Mouse (Mus musculus): ENCODE measurements around the gene Cdk14. TPM values are rescaled to one million over a fixed set of nuclear protein-coding genes. Genes with fewer than 3 reads are reported as not detected.

Gene Cdk14
- polyA plus RNA-seq, 2 experiments = 0.68 to 1.4 TPM

GRCm38 (mm10) chr5:5284531-5284930 is 135.6 kb downstream of the Cdk14 start:
- Histone ChIP-seq H3K4me2 (ENCODE audit: low read depth) (no peak overlapping the region), H3K4me3 (ENCODE audit: insufficient read depth in 1 of 2, low read depth in 2 of 2, low read length in 2 of 2) (no peak overlapping the region), H3K27ac (no peak overlapping the region), H3K9ac (replicated peaks) (no peak overlapping the region), H3K9me3 (ENCODE audit: control insufficient read depth, low read length) (no peaks in the 10 kb centered on the region), H3K27me3 (ENCODE audit: control insufficient read depth, insufficient read depth, low read length) (no peaks in the 10 kb centered on the region), H3K4me1 (replicated peaks; ENCODE audit: control insufficient read depth in 2 of 2, insufficient read depth in 2 of 2, low read length in 1 of 2) (peaks cover 2 to 4% of the 10 kb centered on the region in 2 experiments; a peak in 2 of 4 replicates), H3K36me3 (replicated peaks; ENCODE audit: control insufficient read depth, insufficient read depth, low read depth) (no peaks in the 10 kb centered on the region)
- DNase-seq (ENCODE audit: low read depth in 3 of 3, low spot score in 3 of 3) = no peak
- TF ChIP-seq CTCF (IDR thresholded peaks at IDR 0.05; ENCODE audit: low read depth) (no peak), EP300 (IDR thresholded peaks at IDR 0.05; ENCODE audit: low read depth) (no peak)
- no peak for ATAC-seq (ENCODE audit: insufficient read depth)
- 59% methylated on average over 5 of the region's 5 CpGs for WGBS (ENCODE audit: insufficient replicate concordance)

DNA sequence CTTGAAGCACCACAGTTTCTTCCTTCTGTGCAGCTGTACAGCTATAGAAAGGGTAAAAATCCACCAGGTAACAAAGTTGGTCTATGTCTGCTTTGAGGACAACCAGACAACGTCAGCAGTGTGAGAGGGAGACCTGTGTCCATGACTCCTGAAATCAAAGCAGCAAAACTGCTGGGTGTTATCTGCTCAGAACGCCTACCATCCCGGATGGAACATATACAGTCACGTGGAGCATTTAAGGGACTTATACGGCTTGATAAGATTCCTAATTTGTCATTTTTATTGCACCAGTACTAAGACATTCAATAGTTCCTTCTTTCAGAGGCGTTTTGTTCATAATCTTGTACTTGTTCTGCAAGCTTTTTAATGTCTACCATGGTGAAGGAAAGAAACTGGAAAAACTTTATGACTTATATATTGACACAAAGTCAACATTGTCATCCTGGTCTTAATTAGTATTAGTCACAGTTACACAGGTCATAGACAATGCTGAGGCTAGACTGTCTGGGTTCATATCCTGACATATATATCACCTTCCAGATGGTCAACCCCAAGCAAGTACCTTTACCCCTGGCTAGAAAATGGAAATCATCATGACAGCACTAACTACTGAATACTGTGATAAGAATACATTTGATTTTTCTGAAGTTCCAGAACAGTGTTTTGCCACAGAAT is 136.2 kb downstream of the Cdk14 start:
- ATAC-seq (ENCODE audit: insufficient read depth) = no peak

DNA sequence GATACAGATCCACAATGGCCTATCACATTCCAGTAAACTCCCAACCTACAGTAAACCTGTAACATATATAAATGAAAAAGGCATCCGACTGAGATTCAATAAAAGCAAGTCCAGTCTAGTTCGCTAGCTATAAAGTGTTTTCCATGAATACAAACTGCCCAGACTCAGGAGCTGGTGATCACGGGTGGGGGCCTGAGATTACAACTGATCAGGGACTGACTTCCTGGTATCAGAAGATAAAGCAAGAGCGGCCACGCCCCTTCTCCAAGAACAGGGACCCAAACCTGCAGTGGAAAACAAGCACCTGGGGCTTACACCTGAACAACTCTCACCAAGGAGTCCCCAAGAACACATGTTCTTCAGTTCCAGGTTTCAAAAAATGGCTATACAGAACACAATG is 137.7 kb downstream of the Cdk14 start:
- DNase-seq (ENCODE audit: low read depth in 3 of 3, low spot score in 3 of 3) (peak in 1 of 3 experiments; percentile 2), ATAC-seq (ENCODE audit: insufficient read depth) (peak; percentile 33; the same call in 1 of the 2 replicates)
- TF ChIP-seq EP300 (IDR thresholded peaks at IDR 0.05; ENCODE audit: low read depth) (no peak), CTCF (IDR thresholded peaks at IDR 0.05; ENCODE audit: low read depth) (no peak)
- H3K27ac ChIP-seq = no peak overlapping the region
- no peak overlapping the region for H3K4me2 ChIP-seq (ENCODE audit: low read depth)
- no peaks in the 10 kb centered on the region for H3K9me3 ChIP-seq (ENCODE audit: control insufficient read depth, low read length)
- no peaks in the 10 kb centered on the region for H3K36me3 ChIP-seq (replicated peaks; ENCODE audit: control insufficient read depth, insufficient read depth, low read depth)
- WGBS (ENCODE audit: insufficient replicate concordance) = 51% methylated on average over 5 of the region's 5 CpGs
- no peaks in the 10 kb centered on the region for H3K27me3 ChIP-seq (ENCODE audit: control insufficient read depth, insufficient read depth, low read length)
- H3K9ac ChIP-seq (replicated peaks) = no peak overlapping the region
- no peak overlapping the region for H3K4me3 ChIP-seq (ENCODE audit: insufficient read depth in 1 of 2, low read depth in 2 of 2, low read length in 2 of 2)
- H3K4me1 ChIP-seq (replicated peaks; ENCODE audit: control insufficient read depth in 2 of 2, insufficient read depth in 2 of 2, low read length in 1 of 2) = peaks cover 2 to 4% of the 10 kb centered on the region in 2 experiments; a peak in 2 of 4 replicates

More for the DNA sequence above, 136.2 kb downstream of the Cdk14 start:
- H3K27me3 ChIP-seq (ENCODE audit: control insufficient read depth, insufficient read depth, low read length) = no peaks in the 10 kb centered on the region
- H3K4me3 ChIP-seq (ENCODE audit: insufficient read depth in 1 of 2, low read depth in 2 of 2, low read length in 2 of 2) = no peak overlapping the region
- DNase-seq (ENCODE audit: low read depth in 3 of 3, low spot score in 3 of 3) = no peak
- no peak overlapping the region for H3K4me2 ChIP-seq (ENCODE audit: low read depth)
- H3K9ac ChIP-seq (replicated peaks) = no peak overlapping the region
- no peaks in the 10 kb centered on the region for H3K9me3 ChIP-seq (ENCODE audit: control insufficient read depth, low read length)
- no peaks in the 10 kb centered on the region for H3K36me3 ChIP-seq (replicated peaks; ENCODE audit: control insufficient read depth, insufficient read depth, low read depth)
- peaks cover 2 to 4% of the 10 kb centered on the region in 2 experiments; a peak in 2 of 4 replicates for H3K4me1 ChIP-seq (replicated peaks; ENCODE audit: control insufficient read depth in 2 of 2, insufficient read depth in 2 of 2, low read length in 1 of 2)
- no peak for TF ChIP-seq EP300 (IDR thresholded peaks at IDR 0.05; ENCODE audit: low read depth)
- TF ChIP-seq CTCF (IDR thresholded peaks at IDR 0.05; ENCODE audit: low read depth) = no peak
- 62% methylated on average over 6 of the region's 6 CpGs for WGBS (ENCODE audit: insufficient replicate concordance)
- H3K27ac ChIP-seq = no peak overlapping the region

GRCm38 (mm10) chr5:5275321-5275720 is 144.8 kb downstream of the Cdk14 start:
- H3K27me3 ChIP-seq (ENCODE audit: control insufficient read depth, insufficient read depth, low read length) = no peaks in the 10 kb centered on the region
- DNase-seq (ENCODE audit: low read depth in 3 of 3, low spot score in 3 of 3) (no peak), ATAC-seq (ENCODE audit: insufficient read depth) (no peak)
- no peaks in the 10 kb centered on the region for H3K36me3 ChIP-seq (replicated peaks; ENCODE audit: control insufficient read depth, insufficient read depth, low read depth)
- no peak for TF ChIP-seq EP300 (IDR thresholded peaks at IDR 0.05; ENCODE audit: low read depth)
- no peak for TF ChIP-seq CTCF (IDR thresholded peaks at IDR 0.05; ENCODE audit: low read depth)
- no peak overlapping the region for H3K4me3 ChIP-seq (ENCODE audit: insufficient read depth in 1 of 2, low read depth in 2 of 2, low read length in 2 of 2)
- H3K27ac ChIP-seq = no peak overlapping the region
- no peak overlapping the region for H3K4me2 ChIP-seq (ENCODE audit: low read depth)
- no peaks in the 10 kb centered on the region for H3K4me1 ChIP-seq (replicated peaks; ENCODE audit: control insufficient read depth in 2 of 2, insufficient read depth in 2 of 2, low read length in 1 of 2)
- WGBS (ENCODE audit: insufficient replicate concordance) = 33% methylated on average over 2 of the region's 2 CpGs
- H3K9me3 ChIP-seq (ENCODE audit: control insufficient read depth, low read length) = no peaks in the 10 kb centered on the region
- no peak overlapping the region for H3K9ac ChIP-seq (replicated peaks)

DNA sequence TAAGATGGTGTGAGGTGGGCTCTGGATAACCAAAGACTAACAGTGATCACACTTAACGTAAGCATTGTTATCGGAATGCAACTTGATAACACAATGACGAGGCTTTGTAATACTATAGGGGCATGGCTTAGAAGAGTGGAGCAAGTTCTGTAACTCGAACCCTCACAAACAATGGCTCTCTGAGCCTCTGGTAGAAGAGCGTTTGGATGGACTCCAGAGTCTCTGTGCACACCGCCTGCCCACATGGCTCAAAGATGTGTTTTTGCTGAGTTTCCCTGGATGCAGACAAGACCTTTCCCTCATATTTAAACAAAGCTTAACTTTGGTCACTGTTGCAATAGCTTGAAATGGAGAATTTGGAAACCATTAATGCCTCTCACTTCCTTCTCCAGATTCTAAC is 145.8 kb downstream of the Cdk14 start:
- DNase-seq (ENCODE audit: low read depth in 3 of 3, low spot score in 3 of 3) (no peak), ATAC-seq (ENCODE audit: insufficient read depth) (no peak)
- H3K4me3 ChIP-seq (ENCODE audit: insufficient read depth in 1 of 2, low read depth in 2 of 2, low read length in 2 of 2) = no peak overlapping the region
- H3K4me1 ChIP-seq (replicated peaks; ENCODE audit: control insufficient read depth in 2 of 2, insufficient read depth in 2 of 2, low read length in 1 of 2) = no peaks in the 10 kb centered on the region
- no peaks in the 10 kb centered on the region for H3K36me3 ChIP-seq (replicated peaks; ENCODE audit: control insufficient read depth, insufficient read depth, low read depth)
- no peaks in the 10 kb centered on the region for H3K9me3 ChIP-seq (ENCODE audit: control insufficient read depth, low read length)
- TF ChIP-seq EP300 (IDR thresholded peaks at IDR 0.05; ENCODE audit: low read depth) (no peak), CTCF (IDR thresholded peaks at IDR 0.05; ENCODE audit: low read depth) (no peak)
- H3K27ac ChIP-seq = no peak overlapping the region
- no peaks in the 10 kb centered on the region for H3K27me3 ChIP-seq (ENCODE audit: control insufficient read depth, insufficient read depth, low read length)
- 64% methylated on average over 6 of the region's 6 CpGs for WGBS (ENCODE audit: insufficient replicate concordance)
- no peak overlapping the region for H3K4me2 ChIP-seq (ENCODE audit: low read depth)
- H3K9ac ChIP-seq (replicated peaks) = no peak overlapping the region
